Mouse (Mus musculus) spleen, adult 2 months (tissue): Measurements from ENCODE around the gene Ddo.

ENCODE experiments used
- CTCF ChIP-seq: fragments of 200-500 bp; IDR thresholded peaks from 2 replicates; pipeline ENCODE4 v1.5.1; 2011; ENCODE audit warnings: mild to moderate bottlenecking, inconsistent platforms; ENCODE audit not compliant: insufficient read depth, insufficient read length, insufficient replicate concordance; ENCODE audit errors: extremely low read depth
- POLR2A ChIP-seq: fragments of 200-500 bp; IDR thresholded peaks from 2 replicates; pipeline ENCODE4 v1.6.1; 2011; ENCODE audit warnings: low read depth, low read length, inconsistent platforms

DNA sequence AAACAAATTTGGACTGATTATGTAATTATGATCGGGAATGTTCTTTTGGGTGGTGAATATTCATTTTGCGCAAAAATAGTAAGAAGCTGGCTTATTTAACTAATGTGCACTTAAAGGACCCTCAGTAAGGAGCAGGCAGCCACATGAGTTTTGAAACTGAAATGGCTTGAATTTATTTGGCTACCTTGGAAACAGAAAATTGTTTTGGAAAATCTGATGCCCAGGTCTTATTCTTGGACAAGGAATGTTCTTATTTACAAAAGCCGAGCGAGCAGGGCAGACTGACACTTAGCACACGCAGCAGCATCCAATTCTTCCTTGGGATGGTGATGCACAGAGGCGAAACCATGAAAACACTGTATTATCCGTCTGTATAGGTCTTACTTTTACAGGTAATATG lies 81.3 kb downstream of the Ddo start:
- TF ChIP-seq CTCF = no peak
- TF ChIP-seq POLR2A = no peak
